Mouse (Mus musculus) lung, postnatal 0 days (tissue): ENCODE measurements around the gene Ckmt1. TPM values are rescaled to one million over a fixed set of nuclear protein-coding genes. Genes with fewer than 3 reads are reported as not detected.
"Not testable (repeated sequence)": the region's sequence is repeated elsewhere in the genome, so short reads cannot be mapped to it uniquely, and the experiment has no call there.

ENCODE experiments used
- ATAC-seq: fragments of 200-750 bp; cut with Nextera tagmentation; 2 replicates; pipeline ENCODE4 v1.8.0; 2017; ENCODE audit warnings: moderate library complexity
- DNase-seq: peaks from one replicate; pipeline ENCODE4 v3.0.0-alpha.2; 2016; ENCODE audit warnings: low spot score
- H3K27ac ChIP-seq: fragments of 300-500 bp; sonication (generic); 2 replicates; pipeline ENCODE4 v1.5.1; 2014; ENCODE audit warnings: antibody characterized with exemption, mild to moderate bottlenecking, low read length, mixed read lengths
- H3K27me3 ChIP-seq: fragments of 300-500 bp; sonication (generic); replicated peaks from 2 replicates; pipeline ENCODE4 v1.6.1; 2014; ENCODE audit warnings: low read length, mixed read lengths; ENCODE audit not compliant: insufficient read depth
- H3K36me3 ChIP-seq: fragments of 300-500 bp; sonication (generic); 2 replicates; pipeline ENCODE4 v1.6.1; 2014; ENCODE audit warnings: low read length, mixed read lengths; ENCODE audit not compliant: insufficient read depth
- H3K4me1 ChIP-seq: fragments of 300-500 bp; sonication (generic); 2 replicates; pipeline ENCODE4 v1.6.1; 2014; ENCODE audit warnings: antibody characterized with exemption, low read depth, low read length, mixed read lengths; ENCODE audit not compliant: insufficient read depth
- H3K4me2 ChIP-seq: fragments of 300-500 bp; sonication (generic); replicated peaks from 2 replicates; pipeline ENCODE4 v1.6.1; 2014; ENCODE audit warnings: low read depth, mild to moderate bottlenecking, low read length, moderate library complexity, mixed read lengths
- H3K4me3 ChIP-seq: fragments of 300-500 bp; sonication (generic); 2 replicates; pipeline ENCODE4 v1.5.1; 2014; ENCODE audit warnings: low read depth, low read length
- H3K9ac ChIP-seq: fragments of 300-500 bp; sonication (generic); replicated peaks from 2 replicates; pipeline ENCODE4 v1.6.1; 2014; ENCODE audit warnings: low read depth, mild to moderate bottlenecking
- H3K9me3 ChIP-seq: fragments of 300-500 bp; sonication (generic); 2 replicates; pipeline ENCODE4 v1.6.1; 2016; ENCODE audit warnings: low read length, mixed read lengths
- CTCF ChIP-seq: IDR thresholded peaks from 2 replicates; pipeline ENCODE4 v1.5.1; 2016; ENCODE audit warnings: antibody characterized with exemption, mild to moderate bottlenecking
- EP300 ChIP-seq: IDR thresholded peaks from 2 replicates; pipeline ENCODE4 v1.6.1; 2016; ENCODE audit warnings: antibody characterized with exemption, mild to moderate bottlenecking, control low read depth
- WGBS: fragments of 180-500 bp; shearing (Covaris S2); extraction: QIAGEN DNeasy Blood & Tissue Kit; methylation state at CpG from one replicate; pipeline ENCODE4 v1.1.7; 2014; 5-methylcytosine and 5-hydroxymethylcytosine counted together
- polyA plus RNA-seq: library from polyadenylated mRNA; unstranded; fragments of >200 nt; fragmentation: Nextera tagmentation; extraction: Ambion mirVana; gene quantifications from 2 replicates; pipeline ENCODE4 v1.2.1, GENCODE M21; 2015

The Ckmt1 gene
- polyA plus RNA-seq, 1 experiment from 2014 or later, result 37.3 TPM

DNA sequence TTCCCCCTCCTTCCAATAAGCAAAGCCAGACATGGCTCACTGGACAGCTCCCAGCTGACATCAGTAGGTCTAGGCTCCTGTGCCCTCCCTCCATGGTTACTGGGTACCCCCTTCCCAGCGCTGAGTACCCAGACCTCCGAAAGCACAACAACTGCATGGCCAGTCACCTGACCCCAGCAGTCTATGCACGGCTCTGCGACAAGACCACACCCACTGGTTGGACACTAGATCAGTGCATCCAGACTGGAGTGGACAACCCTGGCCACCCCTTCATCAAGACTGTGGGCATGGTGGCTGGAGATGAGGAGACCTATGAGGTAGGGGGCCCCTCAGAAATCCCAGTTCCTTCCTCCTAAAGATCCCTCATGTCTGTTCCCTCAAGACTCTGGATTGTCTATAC, 1.9 kb downstream of the Ckmt1 start:
- WGBS, result 58% methylated on average over 4 of the region's 4 CpGs
- DNase-seq (no peak), ATAC-seq (no peak)
- H3K27ac ChIP-seq, result no peak overlapping the region
- no peaks in the 10 kb centered on the region for H3K9me3 ChIP-seq
- no peak for TF ChIP-seq CTCF
- no peak for TF ChIP-seq EP300
- peaks cover 11% of the 10 kb centered on the region; the same call in 1 of the 2 replicates for H3K27me3 ChIP-seq
- H3K4me1 ChIP-seq, result peaks cover 3% of the 10 kb centered on the region; the same call in 1 of the 2 replicates
- no peak overlapping the region for H3K9ac ChIP-seq
- H3K4me2 ChIP-seq, result no peak overlapping the region
- no peaks in the 10 kb centered on the region for H3K36me3 ChIP-seq
- no peak overlapping the region for H3K4me3 ChIP-seq

DNA sequence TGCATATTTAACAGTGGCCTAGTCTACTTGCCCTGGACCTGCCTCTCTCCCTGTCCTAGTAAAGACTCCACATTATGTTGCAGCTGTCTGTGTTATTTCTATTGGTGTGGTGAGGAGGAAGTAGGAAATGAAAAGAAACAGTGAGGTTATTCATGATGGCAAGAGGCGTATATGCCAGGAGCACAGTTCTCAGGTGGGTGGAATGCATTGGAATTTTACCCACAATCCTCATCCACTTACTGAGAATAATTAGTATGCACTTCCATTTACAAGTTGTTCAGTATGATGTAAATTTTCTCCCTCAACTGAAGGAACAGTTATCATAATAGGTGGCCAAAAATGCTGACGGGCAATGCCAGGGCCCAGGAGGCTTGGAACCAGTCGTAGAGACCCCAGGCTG, 6.1 kb downstream of the Ckmt1 start:
- H3K36me3 ChIP-seq, result no peaks in the 10 kb centered on the region
- no peaks in the 10 kb centered on the region for H3K9me3 ChIP-seq
- no peaks in the 10 kb centered on the region for H3K4me1 ChIP-seq
- no peak overlapping the region for H3K9ac ChIP-seq
- no peak overlapping the region for H3K4me3 ChIP-seq
- ATAC-seq (no peak), DNase-seq (no peak)
- H3K4me2 ChIP-seq, result no peak overlapping the region
- H3K27ac ChIP-seq, result no peak overlapping the region
- TF ChIP-seq EP300 (no peak), CTCF (no peak)
- WGBS, result 70% methylated on average over 3 of the region's 3 CpGs
- peaks cover 8% of the 10 kb centered on the region; the same call in 1 of the 2 replicates for H3K27me3 ChIP-seq

DNA sequence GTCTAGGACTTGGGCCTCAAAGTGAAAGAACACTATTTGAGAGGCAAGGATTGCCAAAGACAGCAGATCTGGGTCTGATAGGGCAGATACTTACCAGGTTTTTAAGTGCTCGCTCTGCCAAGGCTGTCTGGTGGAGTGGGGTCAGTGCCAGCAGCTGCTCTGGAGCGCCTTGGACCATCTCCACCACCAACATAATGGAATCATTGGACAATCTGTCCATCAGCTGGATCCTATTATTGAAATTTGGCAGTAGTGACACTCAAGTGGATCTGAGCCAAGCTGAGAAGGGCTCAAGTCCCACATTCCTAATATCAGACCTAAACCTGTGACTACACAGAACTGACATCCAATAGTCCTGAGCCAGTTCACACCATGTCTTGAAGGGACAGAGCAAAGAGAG, 11.3 kb downstream of the Ckmt1 start:
- WGBS, result 62% methylated on average over 2 of the region's 2 CpGs
- ATAC-seq (no peak), DNase-seq (no peak)
- no peak for TF ChIP-seq EP300
- TF ChIP-seq CTCF, result no peak
- Histone ChIP-seq H3K4me2 (no peak overlapping the region), H3K36me3 (no peaks in the 10 kb centered on the region), H3K4me1 (no peaks in the 10 kb centered on the region), H3K9me3 (no peaks in the 10 kb centered on the region), H3K27me3 (no peaks in the 10 kb centered on the region), H3K9ac (no peak overlapping the region), H3K4me3 (no peak overlapping the region), H3K27ac (no peak overlapping the region)

DNA sequence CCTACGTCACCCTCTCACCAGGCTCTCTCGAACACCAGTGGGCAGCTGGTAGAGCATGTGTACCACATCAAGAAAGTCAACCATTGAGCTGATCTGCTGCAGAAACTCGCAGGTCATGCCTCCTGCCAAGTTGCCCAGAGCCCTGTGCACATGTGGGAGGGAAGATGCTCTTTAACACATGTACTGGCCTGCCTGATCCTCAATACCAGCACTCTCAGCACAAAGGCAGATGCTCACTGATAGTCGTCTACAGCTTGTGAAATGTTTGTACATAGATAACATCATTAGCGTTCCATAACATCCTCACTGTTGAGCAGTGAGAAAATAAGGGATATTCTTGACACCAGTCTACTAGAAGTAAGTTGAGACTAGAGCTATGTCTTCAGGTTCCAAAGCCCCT, 13.4 kb downstream of the Ckmt1 start:
- no peak for ATAC-seq
- TF ChIP-seq CTCF (no peak), EP300 (no peak)
- no peak for DNase-seq
- H3K9ac ChIP-seq, result no peak overlapping the region
- H3K4me3 ChIP-seq, result no peak overlapping the region
- no peaks in the 10 kb centered on the region for H3K4me1 ChIP-seq
- H3K27ac ChIP-seq, result no peak overlapping the region
- H3K36me3 ChIP-seq, result no peaks in the 10 kb centered on the region
- no peak overlapping the region for H3K4me2 ChIP-seq
- WGBS, result 74% methylated on average over 5 of the region's 5 CpGs
- H3K9me3 ChIP-seq, result no peaks in the 10 kb centered on the region
- H3K27me3 ChIP-seq, result no peaks in the 10 kb centered on the region

DNA sequence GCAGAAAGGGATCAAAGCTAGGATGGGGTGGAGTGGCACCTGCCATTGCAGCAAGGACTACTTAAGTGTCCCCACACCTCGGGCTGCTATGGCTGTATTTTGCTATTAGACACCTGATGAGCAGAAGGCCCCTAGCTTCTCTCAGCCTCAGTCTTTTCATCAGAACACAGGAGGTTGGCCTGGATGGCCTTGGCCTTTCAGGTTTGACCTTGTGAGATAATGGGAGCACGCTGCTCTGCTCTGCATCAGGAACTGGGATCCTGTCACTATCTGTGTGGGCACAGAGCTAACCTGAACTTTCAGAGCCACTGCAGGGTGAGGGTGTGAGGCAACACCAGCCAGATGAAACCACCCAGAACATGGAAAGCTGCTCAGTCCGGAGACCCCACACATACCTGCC, 14.8 kb downstream of the Ckmt1 start:
- DNase-seq (no peak), ATAC-seq (no peak)
- Histone ChIP-seq H3K27ac (no peak overlapping the region), H3K9me3 (no peaks in the 10 kb centered on the region), H3K27me3 (no peaks in the 10 kb centered on the region), H3K36me3 (no peaks in the 10 kb centered on the region), H3K4me2 (no peak overlapping the region), H3K4me1 (no peaks in the 10 kb centered on the region), H3K4me3 (no peak overlapping the region), H3K9ac (no peak overlapping the region)
- TF ChIP-seq EP300 (no peak), CTCF (no peak)
- WGBS, result 52% methylated on average over 3 of the region's 3 CpGs

DNA sequence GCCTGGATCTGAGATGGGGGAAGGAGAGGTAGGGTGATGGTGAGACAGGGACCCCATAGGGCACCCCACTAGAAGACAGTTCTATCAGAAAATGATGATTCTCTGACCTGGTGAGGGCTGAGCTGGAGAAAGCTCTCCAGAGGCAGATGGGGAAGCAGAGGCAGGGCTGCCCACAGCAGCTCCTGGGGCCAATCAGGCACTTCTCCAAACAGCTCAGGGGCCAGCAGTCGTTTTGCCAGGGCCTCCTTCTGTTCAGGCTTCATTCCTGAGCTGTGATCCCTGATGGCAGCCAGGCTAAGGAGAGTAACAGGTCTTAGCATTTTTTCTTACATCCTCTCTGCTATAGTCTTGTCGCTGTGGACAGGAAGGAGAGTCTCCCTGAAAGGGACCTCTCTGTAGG, 17.3 kb downstream of the Ckmt1 start:
- WGBS, result 43% methylated on average over 2 of the region's 2 CpGs
- TF ChIP-seq EP300, result no peak
- TF ChIP-seq CTCF, result no peak
- Histone ChIP-seq H3K9me3 (no peaks in the 10 kb centered on the region), H3K36me3 (no peaks in the 10 kb centered on the region), H3K27me3 (no peaks in the 10 kb centered on the region), H3K4me3 (no peak overlapping the region), H3K27ac (no peak overlapping the region), H3K4me2 (no peak overlapping the region), H3K4me1 (no peaks in the 10 kb centered on the region), H3K9ac (no peak overlapping the region)
- no peak for DNase-seq
- ATAC-seq, result no peak

DNA sequence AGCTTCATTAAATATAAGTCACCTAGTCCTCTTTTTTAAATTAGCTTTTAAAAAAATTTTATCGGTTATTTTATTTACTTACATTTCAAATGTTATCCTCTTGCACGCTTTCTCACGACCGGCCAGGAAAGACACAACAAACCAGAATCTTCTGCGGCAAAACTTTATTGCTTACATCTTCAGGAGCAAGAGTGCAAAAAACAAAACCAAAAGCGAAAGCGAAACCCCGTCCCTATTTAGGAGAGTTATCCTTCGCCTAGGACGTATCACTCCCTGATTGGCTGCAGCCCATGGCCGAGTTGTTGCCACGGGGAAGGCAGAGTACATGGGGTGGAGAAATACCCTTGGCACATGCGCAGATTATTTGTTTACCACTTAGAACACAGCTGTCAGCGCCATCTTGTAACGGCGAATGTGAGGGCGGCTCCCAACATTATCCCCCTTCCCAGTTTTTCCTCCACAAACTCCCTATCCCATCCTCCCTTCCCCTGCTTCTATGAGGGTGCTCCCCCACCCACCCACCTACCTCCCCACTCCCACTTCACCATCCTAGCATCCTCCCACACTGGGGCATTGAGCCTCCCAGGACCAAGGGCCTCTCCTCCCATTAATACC, 29.6 kb downstream of the Ckmt1 start, which contains the start of gene Strc:
Gene Strc, minus strand, starts transcription at position 208 of the 615 bp plus-strand sequence.
- not testable (repeated sequence) for H3K9me3 ChIP-seq, H3K4me1 ChIP-seq, H3K4me2 ChIP-seq, H3K4me3 ChIP-seq, H3K27ac ChIP-seq, H3K36me3 ChIP-seq, H3K9ac ChIP-seq, H3K27me3 ChIP-seq, DNase-seq, ATAC-seq
- 96% methylated on average over 14 of the region's 17 CpGs for WGBS
